Mouse (Mus musculus): ENCODE data around the gene Gpr25. TPM values are rescaled to one million over a fixed set of nuclear protein-coding genes. Genes with fewer than 3 reads are reported as not detected.

Gpr25 gene
- polyA plus RNA-seq, 1 experiment from 2014 or later = not detected

DNA sequence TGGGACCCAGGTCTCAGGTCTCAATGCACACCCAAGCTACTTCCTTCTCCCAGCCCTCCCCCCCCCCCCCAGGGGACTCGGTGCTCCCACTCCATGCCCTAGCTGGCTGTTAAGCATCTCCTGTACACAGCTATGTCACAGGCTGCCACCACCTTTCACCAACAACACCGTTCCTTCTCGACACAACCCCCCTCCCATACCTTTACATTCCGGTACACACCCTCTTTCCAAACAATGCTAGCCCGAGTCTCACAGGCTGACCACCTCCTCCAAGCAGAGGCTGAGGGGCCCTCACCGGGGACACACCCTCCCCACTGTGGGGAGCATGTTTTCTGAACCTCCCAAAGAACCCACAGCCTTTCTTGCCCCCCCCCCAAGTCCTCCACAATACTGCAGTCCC is 29.1 kb downstream of the Gpr25 start:
- WGBS = 7% methylated on average over 6 of the region's 6 CpGs
- Histone ChIP-seq H3K27ac (no peak overlapping the region), H3K4me1 (peaks cover 66% of the 10 kb centered on the region), H3K9me3 (no peaks in the 10 kb centered on the region), H3K36me3 (no peaks in the 10 kb centered on the region), H3K27me3 (ENCODE audit: insufficient read depth, poor library complexity, severe bottlenecking) (peaks cover 82% of the 10 kb centered on the region), H3K4me3 (peak overlapping the region; percentile 70)
- DNase-seq (ENCODE audit: low spot score) = no peak

DNA sequence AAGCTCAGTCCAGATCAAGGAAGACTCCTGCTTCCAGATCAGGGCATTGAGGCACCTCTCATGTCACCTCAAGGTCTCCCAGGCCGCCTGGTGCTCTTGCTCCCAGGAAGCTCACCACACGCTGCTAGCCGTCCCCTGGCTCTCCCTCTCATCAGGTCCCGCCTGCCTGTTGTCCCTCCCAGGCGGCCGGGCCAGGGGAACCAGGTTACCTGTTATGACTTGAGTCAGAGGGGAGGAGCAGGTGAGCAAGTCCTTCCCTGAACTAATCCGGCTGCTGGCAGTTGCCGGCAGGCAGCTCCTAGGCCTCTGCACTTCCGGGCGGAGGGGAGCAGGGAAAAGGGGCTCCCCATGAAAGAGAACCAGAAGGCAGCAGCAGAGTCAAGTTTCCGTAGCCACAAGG is 30.5 kb downstream of the Gpr25 start:
- no peak for DNase-seq (ENCODE audit: low spot score)
- Histone ChIP-seq H3K9me3 (no peaks in the 10 kb centered on the region), H3K36me3 (no peaks in the 10 kb centered on the region), H3K4me3 (no peak overlapping the region), H3K4me1 (peaks cover 66% of the 10 kb centered on the region), H3K27me3 (ENCODE audit: insufficient read depth, poor library complexity, severe bottlenecking) (peaks cover 72% of the 10 kb centered on the region), H3K27ac (peak overlapping the region; percentile 72)
- WGBS = 34% methylated on average over 11 of the region's 11 CpGs

DNA sequence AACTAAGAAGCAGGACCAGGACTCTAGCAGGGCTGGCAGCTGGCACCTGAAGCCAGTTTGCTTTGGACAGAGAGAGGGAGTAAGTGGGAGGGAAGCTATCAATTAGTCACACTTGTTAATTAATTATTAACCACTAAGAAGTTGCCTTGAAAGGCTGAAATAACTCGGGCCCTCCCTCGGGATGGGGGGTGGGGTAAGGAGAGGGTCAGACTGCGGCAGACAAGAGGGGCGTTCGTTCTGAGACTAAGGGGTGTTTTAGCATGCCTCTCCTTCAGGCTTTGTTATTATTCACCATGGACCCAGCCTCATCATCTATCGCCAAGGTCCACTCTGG is 31.7 kb downstream of the Gpr25 start:
- Histone ChIP-seq H3K4me1 (peaks cover 58% of the 10 kb centered on the region), H3K4me3 (no peak overlapping the region), H3K27me3 (ENCODE audit: insufficient read depth, poor library complexity, severe bottlenecking) (peaks cover 68% of the 10 kb centered on the region), H3K9me3 (no peaks in the 10 kb centered on the region), H3K36me3 (peaks cover 6% of the 10 kb centered on the region; the same call in 1 of the 2 replicates), H3K27ac (0 out of 2 replicates have a peak overlapping the region, but pooled peaks have one; percentile 30)
- DNase-seq (ENCODE audit: low spot score) = no peak
- 44% methylated on average over 6 of the region's 6 CpGs for WGBS

DNA sequence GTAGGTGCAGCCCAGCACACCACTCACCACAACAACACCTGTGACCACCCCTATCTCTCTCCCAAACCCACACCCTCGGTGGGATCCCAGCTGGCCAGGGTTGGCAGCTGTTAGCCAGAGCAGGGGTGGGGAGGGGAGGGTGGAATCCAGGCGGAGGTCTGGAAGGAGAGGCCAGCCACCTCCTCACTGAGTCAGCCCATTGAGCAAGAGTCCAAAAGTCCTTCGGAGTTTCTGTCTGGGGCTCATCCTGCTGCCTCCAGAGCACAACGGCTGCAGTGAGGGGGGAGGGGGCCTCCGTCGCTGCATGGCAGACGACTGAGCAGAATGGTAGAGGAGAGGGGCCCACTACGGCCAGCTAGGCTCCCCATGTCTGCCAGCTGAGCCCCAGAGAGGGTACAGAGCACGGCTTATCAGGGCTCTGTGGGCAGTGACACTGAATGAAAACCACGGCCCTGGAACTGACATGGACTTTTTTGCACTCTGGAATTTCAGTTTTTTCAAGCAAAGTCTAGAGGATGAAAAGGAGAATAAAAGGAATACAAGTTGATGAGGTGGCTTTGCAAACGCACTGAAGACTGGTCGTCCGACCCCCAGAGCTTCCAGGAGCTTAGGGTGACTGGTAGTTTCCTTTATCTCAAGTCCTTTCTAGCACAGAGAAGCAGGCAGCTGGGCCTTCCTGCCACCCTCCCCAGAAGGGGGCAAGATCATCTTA is 32.2 kb downstream of the Gpr25 start:
- Histone ChIP-seq H3K4me3 (peak overlapping the region; percentile 13; the same call in 1 of the 2 replicates), H3K27me3 (ENCODE audit: insufficient read depth, poor library complexity, severe bottlenecking) (peaks cover 63% of the 10 kb centered on the region), H3K27ac (peak overlapping the region; percentile 71), H3K4me1 (peaks cover 52% of the 10 kb centered on the region), H3K9me3 (no peaks in the 10 kb centered on the region), H3K36me3 (peaks cover 6% of the 10 kb centered on the region; the same call in 1 of the 2 replicates)
- no peak for DNase-seq (ENCODE audit: low spot score)
- WGBS = 9% methylated on average over 13 of the region's 13 CpGs

DNA sequence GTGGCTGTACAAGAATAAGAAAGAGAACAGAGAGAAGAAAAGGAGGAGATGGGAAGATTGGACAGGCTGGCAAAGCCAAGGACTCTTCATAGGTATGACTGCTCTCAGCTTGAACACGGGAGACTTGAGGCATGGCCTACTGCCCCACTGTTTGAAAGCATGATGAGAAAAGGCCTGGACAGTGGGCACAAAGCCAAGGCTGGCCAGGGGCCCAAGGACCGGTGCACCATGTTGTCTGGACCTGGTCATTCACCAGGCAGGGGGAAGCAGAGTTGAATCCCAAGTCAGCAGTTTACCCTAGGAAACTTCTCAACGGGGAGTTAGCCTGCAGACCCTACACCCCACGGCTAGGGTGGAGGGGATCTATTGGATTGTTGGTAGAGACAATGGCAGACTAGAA is 32.8 kb downstream of the Gpr25 start:
- Histone ChIP-seq H3K27me3 (ENCODE audit: insufficient read depth, poor library complexity, severe bottlenecking) (peaks cover 58% of the 10 kb centered on the region), H3K4me3 (no peak overlapping the region), H3K4me1 (peaks cover 51% of the 10 kb centered on the region), H3K27ac (0 out of 2 replicates have a peak overlapping the region, but pooled peaks have one; percentile 19), H3K36me3 (peaks cover 6% of the 10 kb centered on the region; the same call in 1 of the 2 replicates), H3K9me3 (no peaks in the 10 kb centered on the region)
- no peak for DNase-seq (ENCODE audit: low spot score)
- 70% methylated on average over 4 of the region's 4 CpGs for WGBS

DNA sequence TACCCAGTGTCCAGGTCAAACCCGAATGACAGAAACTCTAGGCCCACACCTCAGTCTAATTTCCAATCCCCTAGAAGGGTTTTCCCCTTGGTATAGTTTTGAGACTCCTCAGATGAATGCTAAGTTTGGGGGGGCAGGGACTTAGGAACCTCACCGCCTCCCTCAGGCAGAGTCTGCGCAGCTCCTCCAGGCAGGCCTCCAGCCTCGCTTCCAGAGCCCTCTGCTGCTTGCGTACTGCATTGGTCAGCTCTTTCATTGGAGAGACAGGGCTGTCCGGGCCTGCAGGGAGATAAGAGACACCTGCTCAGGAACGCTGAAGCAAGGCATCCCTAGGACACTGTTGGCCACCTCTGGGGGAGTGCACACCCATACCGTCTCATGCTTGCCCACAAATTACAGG is 34.0 kb downstream of the Gpr25 start:
- no peaks in the 10 kb centered on the region for H3K9me3 ChIP-seq
- no peak overlapping the region for H3K27ac ChIP-seq
- H3K4me1 ChIP-seq = peaks cover 45% of the 10 kb centered on the region
- H3K27me3 ChIP-seq (ENCODE audit: insufficient read depth, poor library complexity, severe bottlenecking) = peaks cover 46% of the 10 kb centered on the region
- no peak overlapping the region for H3K4me3 ChIP-seq
- WGBS = 71% methylated on average over 8 of the region's 8 CpGs
- no peak for DNase-seq (ENCODE audit: low spot score)
- H3K36me3 ChIP-seq = peaks cover 8% of the 10 kb centered on the region; the same call in 1 of the 2 replicates

DNA sequence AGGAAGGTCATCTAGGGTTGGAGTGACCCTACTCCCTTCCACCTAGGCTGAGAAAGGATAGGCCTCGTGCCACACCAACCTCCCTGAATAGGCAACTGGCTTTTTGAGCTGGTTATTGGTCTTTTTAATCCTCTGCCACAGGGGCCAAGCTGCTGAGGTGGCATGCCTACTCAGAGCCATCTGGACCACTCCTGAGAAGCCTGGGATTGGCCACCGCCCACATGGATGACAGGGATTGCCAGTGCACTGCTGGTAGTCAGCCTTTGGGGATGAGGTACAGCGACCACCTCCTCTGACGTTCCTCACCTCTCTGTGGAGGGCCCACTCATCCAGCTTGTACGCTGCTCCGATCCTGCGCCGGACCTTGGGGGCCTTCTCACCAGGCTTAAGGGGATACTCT is 34.8 kb downstream of the Gpr25 start:
- H3K4me1 ChIP-seq = peaks cover 38% of the 10 kb centered on the region
- H3K36me3 ChIP-seq = peaks cover 8% of the 10 kb centered on the region; the same call in 1 of the 2 replicates
- peaks cover 38% of the 10 kb centered on the region for H3K27me3 ChIP-seq (ENCODE audit: insufficient read depth, poor library complexity, severe bottlenecking)
- H3K4me3 ChIP-seq = no peak overlapping the region
- no peak for DNase-seq (ENCODE audit: low spot score)
- no peaks in the 10 kb centered on the region for H3K9me3 ChIP-seq
- H3K27ac ChIP-seq = no peak overlapping the region
- WGBS = 88% methylated on average over 8 of the region's 8 CpGs

DNA sequence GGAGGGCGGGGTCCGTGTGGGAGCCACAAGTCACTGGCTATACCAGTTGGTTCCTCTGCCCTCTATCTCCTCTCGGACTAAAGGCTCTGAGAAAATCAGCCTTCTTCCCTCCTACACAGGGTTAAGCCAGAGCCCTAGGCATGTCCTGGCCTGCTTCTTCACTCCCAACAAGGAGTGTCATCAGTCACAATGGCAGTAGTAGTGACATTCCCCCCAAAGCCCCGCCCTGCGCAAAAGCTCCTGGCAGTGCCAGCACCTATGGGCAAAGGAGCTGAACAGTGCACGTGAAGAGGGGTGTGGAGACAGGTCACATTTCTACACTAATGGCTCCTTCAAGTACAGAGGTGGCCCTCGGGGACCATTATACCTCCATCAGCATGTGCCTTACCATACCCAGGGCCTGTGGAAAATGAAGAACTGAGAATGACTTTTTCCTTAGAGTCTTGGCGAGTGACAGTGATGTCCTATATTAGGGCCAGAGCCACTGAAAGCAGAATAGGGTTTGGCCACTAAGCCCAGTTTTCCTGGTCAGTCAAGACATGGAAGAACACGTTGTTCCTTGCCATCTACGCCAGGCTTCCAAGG is 36.8 kb downstream of the Gpr25 start:
- H3K27me3 ChIP-seq (ENCODE audit: insufficient read depth, poor library complexity, severe bottlenecking) = peaks cover 18% of the 10 kb centered on the region
- no peak overlapping the region for H3K27ac ChIP-seq
- WGBS = 85% methylated on average over 10 of the region's 10 CpGs
- peaks cover 15% of the 10 kb centered on the region for H3K36me3 ChIP-seq
- no peak for DNase-seq (ENCODE audit: low spot score)
- H3K4me1 ChIP-seq = peaks cover 18% of the 10 kb centered on the region
- no peaks in the 10 kb centered on the region for H3K9me3 ChIP-seq
- H3K4me3 ChIP-seq = no peak overlapping the region

DNA sequence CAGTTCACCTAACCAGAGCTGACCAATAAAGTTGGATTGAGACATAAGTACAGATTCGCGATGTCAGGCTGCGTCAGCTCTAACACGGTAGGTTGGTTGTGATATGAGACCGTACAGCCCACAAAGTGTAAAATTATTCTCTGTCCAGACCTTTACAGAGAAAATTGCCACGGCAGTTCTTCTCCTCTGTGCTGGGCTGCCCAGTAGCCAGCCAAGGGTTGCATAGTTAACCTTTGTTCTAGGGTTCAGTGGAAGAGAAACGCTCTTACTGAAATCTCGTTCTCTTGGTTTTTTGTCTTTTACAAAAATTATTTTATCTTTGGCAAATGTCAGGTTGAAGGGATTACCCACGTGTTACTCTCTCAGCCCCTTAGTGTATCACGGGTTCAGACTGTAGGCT is 38.3 kb downstream of the Gpr25 start:
- no peak for DNase-seq (ENCODE audit: low spot score)
- WGBS = 84% methylated on average over 10 of the region's 10 CpGs
- peaks cover 15% of the 10 kb centered on the region for H3K36me3 ChIP-seq

DNA sequence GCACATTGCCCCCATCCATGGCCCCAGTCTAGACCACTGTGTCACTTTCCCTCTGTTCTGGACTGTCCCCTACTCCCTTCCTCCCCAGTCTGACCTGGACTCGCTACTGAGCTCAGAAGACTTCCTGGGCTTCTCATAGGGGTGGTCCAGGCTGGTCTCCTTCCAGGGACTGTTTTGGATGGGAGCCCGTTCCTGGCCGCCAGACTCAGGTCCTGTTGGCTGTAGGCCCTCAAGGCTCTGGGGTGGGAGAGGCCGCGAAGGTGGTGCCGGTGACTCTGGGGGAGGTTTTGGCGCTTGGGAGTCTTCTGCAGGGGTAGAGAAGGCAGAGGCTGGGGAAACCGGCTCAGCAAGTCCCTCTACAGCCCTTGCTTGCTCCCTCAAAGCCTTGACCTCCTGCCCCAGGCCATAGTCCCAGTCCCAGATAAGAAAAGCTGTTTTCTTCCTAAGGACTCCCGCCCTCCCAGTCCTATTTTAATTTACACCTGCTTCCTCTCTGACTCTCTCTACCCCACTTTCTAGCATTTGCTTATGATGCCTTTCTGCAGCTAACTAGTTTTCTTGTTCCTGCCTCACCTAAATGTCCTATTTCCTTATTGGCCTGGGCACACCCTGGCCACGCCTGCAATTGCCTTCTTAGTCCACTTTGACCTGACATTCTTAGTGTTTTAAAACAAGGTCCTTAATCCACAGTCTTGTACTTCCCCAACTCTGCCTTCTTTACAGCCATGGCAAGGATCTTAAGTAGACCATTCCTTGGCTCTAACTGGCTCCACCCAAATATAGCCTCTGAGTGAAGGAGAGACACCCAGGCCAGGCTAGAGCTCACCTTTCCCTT is 40.4 kb downstream of the Gpr25 start:
- Histone ChIP-seq H3K27ac (no peak overlapping the region), H3K9me3 (no peaks in the 10 kb centered on the region), H3K4me3 (no peak overlapping the region), H3K4me1 (no peaks in the 10 kb centered on the region), H3K36me3 (peaks cover 19% of the 10 kb centered on the region), H3K27me3 (ENCODE audit: insufficient read depth, poor library complexity, severe bottlenecking) (no peaks in the 10 kb centered on the region)
- 78% methylated on average over 10 of the region's 10 CpGs for WGBS
- no peak for DNase-seq (ENCODE audit: low spot score)

More for the DNA sequence above, 38.3 kb downstream of the Gpr25 start:
- H3K4me3 ChIP-seq = no peak overlapping the region
- peaks cover 3% of the 10 kb centered on the region; the same call in 1 of the 2 replicates for H3K4me1 ChIP-seq
- H3K27ac ChIP-seq = no peak overlapping the region
- no peaks in the 10 kb centered on the region for H3K9me3 ChIP-seq
- H3K27me3 ChIP-seq (ENCODE audit: insufficient read depth, poor library complexity, severe bottlenecking) = peaks cover 8% of the 10 kb centered on the region

DNA sequence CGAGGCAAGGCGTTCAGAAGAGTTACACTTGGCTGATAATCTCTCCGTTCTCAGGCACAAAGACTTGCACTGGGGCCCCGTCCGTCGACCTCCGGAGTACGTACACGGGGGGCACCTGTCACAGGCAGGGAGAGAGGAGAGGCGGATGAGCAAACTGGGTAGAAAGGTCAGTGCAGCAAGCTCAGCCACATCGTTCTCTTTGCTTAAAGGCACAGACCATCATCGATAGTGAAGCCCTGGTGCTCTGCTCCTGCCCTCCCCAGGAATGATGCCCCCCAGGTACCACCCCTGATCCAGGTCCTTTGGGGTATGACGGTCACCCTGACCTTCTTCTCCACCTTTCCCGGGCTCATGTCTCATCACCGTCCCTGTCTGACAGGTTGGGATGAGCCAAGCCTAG is 46.4 kb downstream of the Gpr25 start:
- Histone ChIP-seq H3K36me3 (peaks cover 4% of the 10 kb centered on the region), H3K4me3 (no peak overlapping the region), H3K27ac (no peak overlapping the region), H3K27me3 (ENCODE audit: insufficient read depth, poor library complexity, severe bottlenecking) (0 out of 2 replicates have a peak, but pooled peaks cover 6% of the 10 kb centered on the region), H3K4me1 (no peaks in the 10 kb centered on the region), H3K9me3 (no peaks in the 10 kb centered on the region)
- DNase-seq (ENCODE audit: low spot score) = no peak
- WGBS = 78% methylated on average over 15 of the region's 15 CpGs

DNA sequence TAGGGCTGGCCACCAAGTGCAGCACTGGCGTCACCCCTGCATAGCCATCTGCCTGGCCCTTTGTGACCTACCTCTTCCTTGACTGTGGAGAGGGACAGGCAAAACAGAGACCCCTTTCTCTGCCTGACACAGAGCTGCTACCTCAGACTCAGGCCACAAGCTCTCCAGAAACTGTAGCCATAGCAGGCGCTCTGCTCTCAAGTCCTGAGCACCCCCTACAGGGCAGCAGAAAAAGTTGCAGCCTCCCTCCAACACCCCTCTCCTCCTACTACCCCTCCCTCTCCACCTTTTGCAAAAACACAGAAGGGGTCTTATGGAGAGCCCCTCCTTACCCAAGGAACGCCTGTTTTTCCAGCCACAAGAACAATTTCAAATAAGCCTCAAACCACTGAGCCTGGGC is 47.9 kb downstream of the Gpr25 start, which contains the start of gene Mroh3:
Mroh3 (minus strand) TSS at position 26 of the 400 bp plus-strand sequence.
- H3K4me1 ChIP-seq = no peaks in the 10 kb centered on the region
- no peak for DNase-seq (ENCODE audit: low spot score)
- no peak within 1 kb of the TSS for H3K4me3 ChIP-seq
- H3K27me3 ChIP-seq (ENCODE audit: insufficient read depth, poor library complexity, severe bottlenecking) = 0 out of 2 replicates have a peak, but pooled peaks cover 6% of the 10 kb centered on the region
- H3K36me3 ChIP-seq = peaks cover 4% of the 10 kb centered on the region
- WGBS = 27% methylated on average over 3 of the region's 3 CpGs
- no peak within 1 kb of the TSS for H3K27ac ChIP-seq
- H3K9me3 ChIP-seq = no peaks in the 10 kb centered on the region

Measured in heart, embryonic 10.5 days (tissue).